Mouse (Mus musculus): ENCODE data around the gene Tmem214.

Gene Tmem214

DNA sequence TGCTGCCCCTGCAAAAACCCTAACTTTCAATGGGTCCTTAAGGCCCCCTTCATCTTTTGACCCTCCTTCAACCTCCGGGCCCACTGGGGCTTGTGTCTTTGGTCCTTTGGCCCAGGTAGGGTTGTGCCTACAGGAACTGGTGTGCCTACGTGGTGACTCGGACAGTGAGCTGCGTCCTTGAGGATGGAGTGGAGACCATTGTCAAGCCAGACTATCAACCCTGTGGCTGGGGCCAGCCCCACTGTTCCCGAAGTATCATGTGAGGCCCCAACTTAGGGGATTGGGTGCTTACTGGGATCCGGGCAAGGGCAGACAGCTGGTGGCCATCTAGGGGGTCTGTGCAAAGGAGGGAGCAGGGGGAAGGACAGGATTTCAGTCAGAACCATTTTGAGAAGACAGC is 47.0 kb downstream of the Tmem214 start:
- DNase-seq (ENCODE audit: low read depth, low spot score) = no peak

DNA sequence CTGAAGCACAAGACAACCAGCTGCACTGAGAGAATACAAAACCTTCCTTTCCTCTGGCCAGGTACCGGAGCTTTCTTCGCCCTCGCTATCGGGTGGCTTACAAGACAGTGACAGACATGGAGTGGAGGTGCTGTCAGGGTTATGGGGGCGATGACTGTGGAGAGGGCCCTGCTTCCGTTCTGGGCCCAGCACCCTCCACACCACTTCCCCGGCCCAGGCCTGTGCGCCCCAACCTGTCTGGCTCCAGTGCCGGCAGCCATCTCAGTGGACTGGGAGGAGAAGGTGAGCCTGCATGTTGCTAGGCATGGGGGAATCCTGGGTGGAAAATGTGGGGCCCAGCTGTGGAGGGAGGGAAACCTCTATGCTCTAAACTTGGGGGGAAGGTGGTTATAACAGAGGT is 47.6 kb downstream of the Tmem214 start:
- DNase-seq (ENCODE audit: low read depth, low spot score) = no peak

DNA sequence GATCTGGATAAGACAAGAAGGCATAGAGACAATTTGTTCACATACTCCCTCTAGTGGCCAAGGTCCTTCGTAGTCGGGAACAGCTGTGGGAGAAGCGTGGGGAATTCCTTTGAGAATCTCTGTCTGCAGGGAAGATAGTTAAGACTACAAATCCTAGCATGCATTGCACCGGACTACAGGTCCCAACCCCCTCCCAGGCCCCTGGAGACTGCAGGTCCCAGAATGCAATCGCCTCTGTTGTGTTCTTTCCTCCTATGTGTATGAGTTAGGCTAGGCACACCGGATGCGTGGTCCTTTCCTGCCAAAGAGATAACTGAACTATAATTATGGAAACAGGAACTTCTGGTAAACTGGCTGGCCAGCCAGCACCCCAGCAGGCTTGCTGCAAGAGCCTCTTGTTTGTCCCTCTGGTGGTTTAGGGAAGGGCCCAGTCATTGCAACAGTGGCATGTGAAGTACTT is 48.2 kb downstream of the Tmem214 start:
- DNase-seq (ENCODE audit: low read depth, low spot score) = peak; percentile 79

DNA sequence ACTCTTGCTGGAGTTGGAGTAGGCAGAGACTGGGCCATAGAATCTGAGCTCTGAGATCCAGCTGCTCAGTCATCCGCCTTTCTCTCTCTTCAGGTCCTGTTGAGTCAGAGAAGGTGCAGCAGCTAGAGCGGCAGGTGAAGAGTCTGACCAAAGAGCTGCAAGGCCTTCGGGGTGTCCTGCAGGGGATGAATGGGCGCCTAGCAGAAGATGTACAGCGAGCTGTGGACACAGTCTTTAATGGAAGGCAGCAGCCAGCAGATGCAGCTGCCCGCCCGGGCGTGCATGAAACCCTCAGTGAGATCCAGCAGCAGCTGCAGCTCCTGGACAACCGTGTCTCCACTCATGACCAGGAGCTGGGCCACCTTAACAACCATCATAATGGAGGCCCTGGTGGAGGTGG is 49.0 kb downstream of the Tmem214 start:
- no peak for DNase-seq (ENCODE audit: low read depth, low spot score)

DNA sequence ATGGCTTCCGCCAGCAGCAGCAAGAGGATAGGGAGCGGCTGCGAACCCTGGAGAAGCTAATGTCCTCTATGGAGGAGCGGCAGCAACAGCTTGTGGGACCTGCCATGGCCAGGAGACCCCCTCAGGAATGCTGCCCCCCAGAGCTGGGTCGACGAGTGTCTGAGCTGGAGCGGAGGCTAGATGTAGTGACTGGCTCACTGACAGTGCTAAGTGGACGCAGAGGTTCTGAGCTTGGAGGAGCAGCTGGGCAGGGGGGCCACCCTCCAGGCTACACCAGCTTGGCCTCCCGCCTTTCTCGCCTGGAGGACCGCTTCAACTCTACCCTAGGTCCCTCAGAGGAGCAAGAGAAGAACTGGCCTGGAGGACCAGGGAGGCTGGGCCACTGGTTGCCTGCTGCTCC is 49.5 kb downstream of the Tmem214 start:
- DNase-seq (ENCODE audit: low read depth, low spot score) = no peak

DNA sequence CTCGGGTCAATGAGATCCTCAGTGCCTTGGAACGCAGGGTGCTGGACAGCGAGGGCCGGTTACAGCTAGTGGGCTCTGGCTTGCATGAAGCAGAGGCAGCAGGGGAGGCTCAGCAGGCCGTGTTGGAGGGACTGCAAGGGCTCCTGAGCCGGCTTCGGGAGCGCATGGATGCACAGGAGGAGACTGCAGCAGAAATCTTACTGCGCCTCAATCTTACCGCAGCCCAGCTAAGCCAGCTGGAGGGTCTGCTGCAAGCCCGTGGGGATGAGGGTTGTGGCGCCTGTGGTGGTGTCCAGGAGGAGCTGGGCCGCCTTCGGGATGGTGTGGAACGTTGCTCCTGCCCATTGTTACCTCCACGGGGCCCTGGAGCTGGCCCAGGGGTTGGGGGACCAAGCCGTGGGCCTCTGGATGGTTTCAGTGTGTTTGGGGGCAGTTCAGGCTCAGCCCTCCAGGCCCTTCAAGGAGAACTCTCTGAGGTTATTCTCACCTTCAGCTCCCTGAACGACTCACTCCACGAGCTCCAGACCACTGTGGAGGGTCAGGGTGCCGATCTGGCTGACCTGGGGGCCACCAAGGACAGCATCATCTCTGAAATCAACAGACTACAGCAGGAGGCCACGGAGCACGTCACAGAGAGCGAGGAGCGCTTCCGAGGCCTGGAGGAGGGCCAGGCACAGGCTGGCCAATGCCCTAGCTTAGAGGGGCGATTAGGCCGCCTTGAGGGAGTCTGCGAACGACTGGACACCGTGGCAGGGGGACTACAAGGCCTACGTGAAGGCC is 50.3 kb downstream of the Tmem214 start:
- DNase-seq (ENCODE audit: low read depth, low spot score) = no peak

DNA sequence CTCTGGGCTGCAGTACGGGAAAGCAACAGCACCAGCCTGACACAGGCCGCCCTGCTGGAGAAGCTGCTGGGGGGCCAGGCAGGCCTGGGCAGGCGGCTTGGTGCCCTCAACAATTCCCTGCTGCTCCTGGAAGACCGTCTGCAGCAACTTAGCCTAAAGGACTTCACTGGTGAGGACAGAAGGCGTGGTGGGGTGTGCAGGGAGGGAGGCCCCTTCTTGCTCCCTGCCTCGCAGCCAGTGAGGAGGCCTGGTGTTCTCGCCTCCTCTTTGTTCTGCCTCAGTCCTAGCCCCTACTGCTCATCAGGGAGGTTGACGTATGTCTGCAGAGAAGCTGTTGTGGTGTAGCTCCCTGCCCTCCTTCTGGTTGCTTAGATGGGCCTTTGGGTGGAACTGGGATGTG is 50.9 kb downstream of the Tmem214 start:
- DNase-seq (ENCODE audit: low read depth, low spot score) = no peak

DNA sequence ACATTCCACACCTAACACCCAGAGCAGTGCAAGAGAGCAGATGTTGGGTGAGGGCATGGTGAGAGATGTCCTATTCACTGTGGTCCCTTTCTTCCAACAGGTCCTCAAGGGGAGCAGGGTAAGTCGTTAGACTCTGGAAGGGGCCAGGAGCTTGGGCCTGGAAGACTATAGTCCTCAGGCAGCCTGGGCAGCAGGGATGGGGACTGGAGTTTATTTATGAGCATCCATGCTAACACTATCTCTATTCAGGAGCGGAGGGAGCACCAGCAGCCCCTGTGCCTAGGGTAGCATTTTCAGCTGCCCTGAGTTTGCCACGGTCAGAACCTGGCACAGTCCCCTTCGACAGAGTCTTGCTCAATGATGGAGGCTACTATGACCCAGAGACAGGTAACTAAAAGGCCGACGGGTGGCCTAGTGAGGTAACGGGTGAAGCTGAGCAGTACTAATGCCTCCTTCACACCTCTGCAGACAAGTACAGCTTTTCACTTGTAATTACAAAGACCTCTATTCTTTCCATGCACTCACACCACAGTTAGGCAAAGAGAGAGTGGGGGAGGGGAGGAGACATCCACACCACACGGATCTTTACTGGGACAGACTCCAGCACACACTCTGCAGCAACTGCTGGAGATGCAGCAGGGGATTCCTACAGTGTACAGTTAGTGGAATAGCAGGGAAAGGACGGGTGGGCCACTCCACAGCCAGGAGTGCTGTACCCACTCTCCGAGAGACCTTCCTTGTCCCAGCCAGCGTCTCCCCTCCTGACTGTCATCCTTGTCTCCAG is 52.2 kb downstream of the Tmem214 start:
- DNase-seq (ENCODE audit: low read depth, low spot score) = no peak

DNA sequence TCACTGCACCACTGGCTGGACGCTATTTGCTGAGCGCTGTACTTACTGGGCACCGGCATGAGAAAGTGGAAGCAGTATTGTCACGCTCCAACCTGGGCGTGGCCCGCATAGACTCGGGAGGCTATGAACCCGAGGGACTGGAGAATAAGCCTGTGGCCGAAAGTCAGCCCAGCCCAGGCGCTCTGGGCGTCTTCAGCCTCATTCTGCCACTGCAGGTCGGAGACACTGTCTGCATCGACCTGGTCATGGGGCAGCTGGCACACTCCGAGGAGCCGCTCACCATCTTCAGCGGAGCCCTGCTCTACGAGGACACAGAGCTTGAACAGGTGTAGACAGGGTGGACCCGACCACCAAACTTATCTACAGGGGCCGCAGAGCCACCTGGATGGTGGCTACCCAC is 52.8 kb downstream of the Tmem214 start:
- no peak for DNase-seq (ENCODE audit: low read depth, low spot score)

DNA sequence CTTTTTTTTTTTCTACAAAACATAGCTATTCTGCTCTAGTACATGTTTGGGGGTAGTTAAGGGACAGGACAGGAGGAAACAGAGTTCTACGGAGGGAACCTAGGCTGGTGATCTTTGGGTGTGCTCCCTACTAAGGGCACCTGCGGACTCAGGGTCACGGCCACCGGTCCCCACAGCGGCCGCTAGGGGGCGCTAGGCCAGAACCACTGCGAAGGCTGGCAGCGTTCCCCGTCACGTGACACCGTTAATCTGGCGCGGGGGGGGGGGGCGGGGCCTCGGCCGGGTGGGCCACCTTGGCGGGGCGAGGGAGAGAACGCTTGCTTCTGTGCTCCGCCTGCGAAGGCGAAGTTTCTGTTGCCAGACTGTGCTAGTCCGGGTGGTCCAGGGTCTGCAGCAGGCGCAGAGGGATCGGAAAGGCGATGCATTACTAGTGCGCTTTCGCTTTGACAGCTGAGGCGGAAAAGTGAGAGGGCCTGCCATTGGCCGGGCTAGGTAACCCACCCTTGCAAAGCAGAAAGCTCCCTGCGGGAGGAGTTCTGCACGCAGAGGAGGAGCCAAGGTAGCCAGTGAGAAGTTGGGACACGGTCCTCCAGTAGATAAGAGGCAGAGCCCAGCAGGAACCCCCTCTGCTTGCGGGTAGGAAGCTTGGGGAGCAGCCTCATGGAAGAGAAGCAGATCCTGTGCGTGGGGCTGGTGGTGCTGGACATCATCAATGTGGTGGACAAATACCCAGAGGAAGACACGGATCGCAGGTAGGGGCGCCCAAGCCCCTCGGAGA is 53.6 kb downstream of the Tmem214 start, which contains the start of gene Khk:
TSS of gene Khk (plus strand) at position 176 of the 778 bp plus-strand sequence.
- DNase-seq (ENCODE audit: low read depth, low spot score) = peak; percentile 97

DNA sequence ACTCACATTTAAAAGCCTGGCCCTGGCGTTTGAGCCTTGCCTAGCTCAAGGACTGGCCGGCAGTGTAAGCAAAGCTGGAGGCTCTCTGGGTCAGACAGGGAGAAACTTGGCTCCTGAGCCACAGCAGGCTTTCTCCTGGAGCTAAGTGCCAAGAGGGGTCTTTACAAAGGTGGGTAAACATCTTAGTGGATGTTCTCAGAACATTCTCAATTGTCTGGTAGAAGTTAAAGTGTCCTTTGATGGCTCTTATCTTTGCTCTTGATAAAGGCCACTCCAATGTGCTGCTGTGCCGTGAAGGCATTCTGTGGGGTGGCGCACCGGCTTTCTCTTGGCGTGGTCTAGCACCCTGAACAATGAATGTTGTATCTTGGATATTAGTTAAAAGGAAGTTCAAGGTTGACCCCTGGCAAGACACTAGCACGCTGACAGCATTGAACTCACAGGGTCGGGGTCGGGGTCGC is 54.8 kb downstream of the Tmem214 start:
- no peak for DNase-seq (ENCODE audit: low read depth, low spot score)

DNA sequence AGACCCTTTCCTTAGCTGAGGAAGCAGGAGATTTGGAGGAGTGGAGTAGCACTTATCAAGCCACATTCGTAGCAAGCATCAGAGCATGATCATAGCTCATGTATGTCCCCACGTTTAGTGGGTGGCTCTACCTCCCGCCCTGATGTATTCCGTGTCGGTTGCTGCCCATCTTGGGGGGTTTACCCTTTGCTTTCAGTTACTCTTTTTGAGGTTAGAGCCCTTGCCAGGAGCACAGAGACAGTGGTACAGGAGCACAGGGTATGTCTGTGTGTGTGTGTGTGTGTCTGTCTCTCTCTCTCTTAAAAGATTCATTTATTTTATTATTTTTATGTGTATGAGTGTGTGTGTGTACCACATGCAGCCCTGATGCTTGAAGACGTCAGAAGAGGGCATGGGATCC is 55.3 kb downstream of the Tmem214 start:
- DNase-seq (ENCODE audit: low read depth, low spot score) = no peak

DNA sequence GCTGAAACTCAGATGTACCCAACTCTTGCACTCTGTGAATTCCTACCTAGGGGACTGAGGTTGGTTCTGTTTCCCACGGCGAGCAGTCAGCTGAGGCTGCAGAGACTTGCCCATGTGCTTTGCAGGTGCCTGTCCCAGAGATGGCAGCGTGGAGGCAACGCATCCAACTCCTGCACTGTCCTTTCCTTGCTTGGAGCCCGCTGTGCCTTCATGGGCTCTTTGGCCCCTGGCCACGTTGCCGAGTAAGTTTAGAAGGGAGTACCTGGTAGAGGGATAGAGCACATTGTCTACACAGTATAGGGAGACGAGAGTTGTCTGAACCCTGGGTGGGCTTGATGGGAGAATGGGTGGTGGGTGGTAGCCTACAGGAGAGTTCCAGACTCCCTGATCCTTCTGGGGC is 56.8 kb downstream of the Tmem214 start:
- DNase-seq (ENCODE audit: low read depth, low spot score) = no peak

DNA sequence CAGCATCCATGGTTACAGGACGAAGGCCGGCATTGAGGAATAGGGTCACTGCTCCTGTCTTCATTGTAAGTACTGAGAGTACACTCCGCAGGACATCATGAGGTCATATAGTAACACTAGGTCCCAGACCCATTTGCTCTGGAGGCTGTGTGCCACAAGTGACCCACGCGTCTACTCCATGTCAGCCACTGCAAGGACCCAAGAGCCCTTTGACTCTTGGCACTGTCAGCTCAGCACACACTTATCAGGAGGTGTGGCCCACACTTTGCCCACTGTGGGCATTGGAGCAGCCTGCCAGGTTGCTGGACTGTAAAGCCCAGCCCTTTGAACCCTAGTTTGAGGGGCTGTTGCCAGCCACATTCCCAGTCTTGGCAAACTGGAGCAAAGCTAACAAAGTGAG is 57.4 kb downstream of the Tmem214 start:
- no peak for DNase-seq (ENCODE audit: low read depth, low spot score)

DNA sequence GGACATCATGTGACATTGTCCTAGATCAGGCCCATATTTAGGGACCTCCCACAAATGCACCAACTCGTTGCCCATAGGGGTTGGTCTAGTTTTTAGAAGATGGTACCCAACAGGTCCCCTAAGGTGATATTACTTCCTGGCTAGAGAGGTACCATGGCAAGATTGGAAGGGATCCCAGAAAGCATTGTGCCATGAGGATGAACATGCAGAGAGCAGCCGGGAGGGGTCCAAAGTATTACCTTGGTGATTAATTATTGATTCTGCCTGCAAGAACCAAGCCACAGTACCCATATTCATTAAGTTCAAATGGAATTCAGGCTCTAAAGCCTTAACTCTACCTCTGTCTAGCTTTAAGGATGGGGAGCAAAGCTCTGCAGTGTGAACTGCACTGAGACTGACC is 58.3 kb downstream of the Tmem214 start:
- no peak for DNase-seq (ENCODE audit: low read depth, low spot score)

DNA sequence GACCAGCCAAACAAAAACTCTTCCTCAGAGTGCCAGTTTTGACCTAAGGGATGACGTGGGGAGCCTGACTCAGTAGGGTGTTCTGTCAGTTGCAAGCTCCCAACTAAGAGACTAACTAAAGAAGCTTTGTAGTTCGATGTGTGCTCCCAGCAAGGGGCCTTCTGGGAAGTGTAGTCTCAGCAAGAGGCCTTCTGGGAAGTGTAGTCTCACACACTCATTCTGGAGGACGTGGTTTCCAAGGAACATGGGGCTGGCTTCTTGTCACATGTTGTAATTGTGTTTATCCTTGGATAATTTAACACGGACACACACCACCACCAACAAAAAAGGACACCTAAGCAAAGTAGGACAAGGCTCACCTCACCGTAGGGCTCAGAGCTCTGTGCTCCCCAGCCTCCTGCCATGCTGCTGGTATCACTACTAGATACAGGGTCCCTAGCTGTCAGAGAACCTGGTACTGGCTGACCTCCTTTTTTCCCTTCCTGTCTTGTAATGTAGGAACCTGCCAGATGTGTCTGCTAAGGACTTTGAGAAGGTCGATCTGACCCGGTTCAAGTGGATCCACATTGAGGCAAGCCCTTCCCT is 60.2 kb downstream of the Tmem214 start:
- no peak for DNase-seq (ENCODE audit: low read depth, low spot score)

Data from CD4-positive, CD25-positive, alpha-beta regulatory T cell, adult 2 months (primary cell).